Comparison of ENCODE assay signal across 11 mouse cellular contexts in genomic region chr5:53047951-53048350, GRCm38 (mm10). TPM values are rescaled to one million over a fixed set of nuclear protein-coding genes. Genes with fewer than 3 reads are reported as not detected.
DNase-seq lines count a peak whose midpoint lies in the region; ATAC-seq and TF ChIP-seq lines count a peak whose summit lies in the region.
"Had no signal": no experiment of that assay in that cellular context is flagged by ENCODE, and none has a peak within 500 bp of the region (broad histone marks: within the 10 kb centered on the region; RNA-seq: fewer than 3 reads in every experiment).

No protein-coding gene starts in this region.

- peaks cover 17% of the 10 kb centered on the region; the same call in 1 of the 2 replicates for H3K27me3 ChIP-seq in midbrain, embryonic 15.5 days (replicated peaks)
- H3K27me3 ChIP-seq in midbrain, embryonic 14.5 days (ENCODE audit: control insufficient read depth, insufficient read depth, low read length) = peaks cover 19% of the 10 kb centered on the region; the same call in 1 of the 2 replicates
- peaks cover 11% of the 10 kb centered on the region for H3K27me3 ChIP-seq in lung, embryonic 14.5 days (ENCODE audit: insufficient read depth, low read length)

- no peaks in the 10 kb centered on the region for H3K36me3 ChIP-seq in midbrain, embryonic 15.5 days (replicated peaks)
- no peaks in the 10 kb centered on the region for H3K36me3 ChIP-seq in midbrain, embryonic 14.5 days (ENCODE audit: control insufficient read depth, insufficient read depth, low read length)
- no peaks in the 10 kb centered on the region for H3K36me3 ChIP-seq in lung, embryonic 14.5 days (ENCODE audit: insufficient read depth)
- H3K36me3 ChIP-seq: hindbrain, embryonic 15.5 days had no signal

- TF ChIP-seq CTCF in lung, embryonic 14.5 days (IDR thresholded peaks at IDR 0.05; ENCODE audit: low read depth) = 0 out of 2 replicates have a peak, but pooled peaks have one; percentile 16

- no peak overlapping the region for H3K9ac ChIP-seq in midbrain, embryonic 15.5 days
- H3K9ac ChIP-seq in midbrain, embryonic 14.5 days (replicated peaks; ENCODE audit: low read length) = no peak overlapping the region
- no peak overlapping the region for H3K9ac ChIP-seq in lung, embryonic 14.5 days

- H3K4me2 ChIP-seq in midbrain, embryonic 15.5 days = no peak overlapping the region
- H3K4me2 ChIP-seq in midbrain, embryonic 14.5 days (ENCODE audit: low read length) = no peak overlapping the region
- H3K4me2 ChIP-seq in lung, embryonic 14.5 days = no peak overlapping the region

- DNase-seq in midbrain, embryonic 14.5 days = no peak
- DNase-seq in kidney, postnatal 14 days = peak; percentile 29
- DNase-seq in lung, embryonic 14.5 days = peak; percentile 15
- peak; percentile 83 for DNase-seq in yolk sac, embryonic 10.5 days (ENCODE audit: low spot score)
- DNase-seq in right cerebral cortex, adult 18-20 months = no peak
- no peak for DNase-seq in right cerebral cortex, adult 2 months (ENCODE audit: low spot score in 2 of 2)
- DNase-seq in thymus, postnatal 0 days (ENCODE audit: low spot score) = no peak

- no peak overlapping the region for H3K4me3 ChIP-seq in midbrain, embryonic 15.5 days
- H3K4me3 ChIP-seq in midbrain, embryonic 14.5 days (replicated peaks; ENCODE audit: low read depth, low read length) = no peak overlapping the region
- H3K4me3 ChIP-seq in lung, embryonic 14.5 days (ENCODE audit: low read depth, low read length) = no peak overlapping the region
- H3K4me3 ChIP-seq: hindbrain, embryonic 15.5 days had no signal

- no peaks in the 10 kb centered on the region for H3K9me3 ChIP-seq in midbrain, embryonic 15.5 days
- H3K9me3 ChIP-seq in midbrain, embryonic 14.5 days (ENCODE audit: control insufficient read depth, low read length) = no peaks in the 10 kb centered on the region
- no peaks in the 10 kb centered on the region for H3K9me3 ChIP-seq in lung, embryonic 14.5 days (ENCODE audit: low read depth, low read length)
- H3K9me3 ChIP-seq: hindbrain, embryonic 15.5 days had no signal

- ATAC-seq in midbrain, embryonic 15.5 days (replicated peaks) = 0 out of 2 replicates have a peak, but pooled peaks have one; percentile 54
- ATAC-seq in midbrain, embryonic 14.5 days (ENCODE audit: low FRiP score, low TSS enrichment) = no peak
- ATAC-seq in lung, embryonic 14.5 days (ENCODE audit: insufficient read depth) = peak; percentile 63

- 14% methylated on average over 6 of the region's 6 CpGs for WGBS in midbrain, embryonic 15.5 days
- WGBS in midbrain, embryonic 14.5 days = 20% methylated on average over 6 of the region's 6 CpGs
- WGBS in lung, embryonic 14.5 days = 25% methylated on average over 6 of the region's 6 CpGs

- H3K4me1 ChIP-seq in midbrain, embryonic 15.5 days = peaks cover 7% of the 10 kb centered on the region
- peaks cover 4% of the 10 kb centered on the region; the same call in 1 of the 2 replicates for H3K4me1 ChIP-seq in midbrain, embryonic 14.5 days (ENCODE audit: control insufficient read depth, insufficient read depth, low read length)
- no peaks in the 10 kb centered on the region for H3K4me1 ChIP-seq in lung, embryonic 14.5 days (ENCODE audit: insufficient read depth)

- no peak overlapping the region for H3K27ac ChIP-seq in midbrain, embryonic 15.5 days
- no peak overlapping the region for H3K27ac ChIP-seq in midbrain, embryonic 14.5 days (replicated peaks; ENCODE audit: low read depth, low read length)
- H3K27ac ChIP-seq in lung, embryonic 14.5 days (ENCODE audit: low read depth) = no peak overlapping the region
- H3K27ac ChIP-seq: hindbrain, embryonic 15.5 days had no signal

RNA-seq across cellular contexts. Expression of gene Slc34a2, which starts 10.1 kb away (rescaled TPM):
- 0.08 and 0.09 TPM in 2 replicates for polyA plus RNA-seq in midbrain, embryonic 15.5 days (2015; fragmentation: Nextera tagmentation; extraction: Ambion mirVana)
- polyA plus RNA-seq in midbrain, embryonic 14.5 days (2014; fragmentation: Nextera tagmentation; extraction: Ambion mirVana) = not detected in 2 replicates
- 0.67 and 0.83 TPM in 2 replicates for polyA plus RNA-seq in lung, embryonic 14.5 days (2014; fragmentation: Nextera tagmentation; extraction: Ambion mirVana)
- 0.23 and 0.32 TPM in 2 replicates for polyA plus RNA-seq in thymus, postnatal 0 days (2015; fragmentation: Nextera tagmentation; extraction: Ambion mirVana)
- polyA plus RNA-seq: cortical plate, adult 2 months; forebrain, embryonic 11.5 days had no signal

Comparison
In these comparisons a context has a peak if more than half of its experiments do, and no peak if none do; other contexts are left out.
1. DNase-seq: peak in kidney, postnatal 14 days (single experiment), lung, embryonic 14.5 days (single experiment) and yolk sac, embryonic 10.5 days (single experiment); none in midbrain, embryonic 14.5 days (single experiment), right cerebral cortex, adult 18-20 months (single experiment), right cerebral cortex, adult 2 months (0 of 2) and thymus, postnatal 0 days (single experiment).